Mouse (Mus musculus) pancreas, adult 10 weeks (tissue): ENCODE data around the gene Pdilt. TPM values are rescaled to one million over a fixed set of nuclear protein-coding genes. Genes with fewer than 3 reads are reported as not detected.

Experiments
- polyA plus RNA-seq: library from polyadenylated mRNA; stranded (reverse); fragments of 350-450 nt; fragmentation: Illumina TruSeq; extraction: RNeasy Lipid Tissue Mini Kit (QIAGEN cat#74804); gene quantifications from one replicate; pipeline ENCODE4 v1.2.3, GENCODE M21; 2015; ENCODE audit warnings: low read depth, low replicate concordance; ENCODE audit not compliant: insufficient read depth

Gene Pdilt
- not detected for polyA plus RNA-seq

GRCm38 (mm10) chr7:119523389-119523788, at the start of gene Pdilt:
Gene Pdilt (minus strand): TSS chr7:119523489.

GRCm38 (mm10) chr7:119554040-119554439, 30.8 kb upstream of the Pdilt start, which contains the start of gene Acsm2:
Gene Acsm2 (plus strand): TSS chr7:119554340.

GRCm38 (mm10) chr7:119519163-119519562, 4.1 kb downstream of the Pdilt start, which contains the start of gene Acsm5:
Gene Acsm5 (plus strand): TSS chr7:119519463.

GRCm38 (mm10) chr7:119479256-119479655, 44.0 kb downstream of the Pdilt start, which contains the start of gene Umod:
Gene Umod (minus strand): TSS chr7:119479282.

GRCm38 (mm10) chr7:119459185-119459584, 64.1 kb downstream of the Pdilt start, which contains the start of gene Gp2:
Gene Gp2 (minus strand): TSS chr7:119459285.

Other genes starting within 250 kb of the Pdilt start
- 1,723 TPM for gene Gp2, start 64.2 kb downstream of the Pdilt start, polyA plus RNA-seq
- gene Umod, start 44.2 kb downstream of the Pdilt start, polyA plus RNA-seq = not detected
- not detected for gene Acsm5, start 4.0 kb downstream of the Pdilt start, polyA plus RNA-seq
- gene Acsm2, start 30.9 kb upstream of the Pdilt start, polyA plus RNA-seq = not detected
- not detected for gene Acsm1, start 83.5 kb upstream of the Pdilt start, polyA plus RNA-seq
- gene Acsm4, start 166.5 kb upstream of the Pdilt start, polyA plus RNA-seq = not detected
- gene Thumpd1, start 197.3 kb upstream of the Pdilt start, polyA plus RNA-seq = 6.0 TPM
- 2.9 TPM for gene Acsm3, start 237.4 kb upstream of the Pdilt start, polyA plus RNA-seq